Mouse (Mus musculus) stomach, postnatal 0 days (tissue): ENCODE measurements at regions not wholly inside any gene's neighbourhood (a gene's known extent, or its start where the extent isn't known, plus 50 kb on each side); places are given as distances from the start of the nearest gene placed in this dataset.

Experiments used
- ATAC-seq: fragments of 200-750 bp; cut with Nextera tagmentation; 2 replicates; pipeline ENCODE4 v1.8.0; 2017; ENCODE audit not compliant: low FRiP score, low TSS enrichment
- DNase-seq: peaks from one replicate; pipeline ENCODE4 v3.0.0-alpha.2; 2016; ENCODE audit warnings: low spot score
- H3K27ac ChIP-seq: fragments of 300-500 bp; sonication (generic); replicated peaks from 2 replicates; pipeline ENCODE4 v1.5.1; 2014; ENCODE audit warnings: mild to moderate bottlenecking, control low read depth
- H3K27me3 ChIP-seq: fragments of 300-500 bp; sonication (generic); 2 replicates; pipeline ENCODE4 v1.6.1; 2014; ENCODE audit warnings: low read length; ENCODE audit not compliant: control insufficient read depth, insufficient read depth
- H3K36me3 ChIP-seq: fragments of 300-500 bp; sonication (generic); 2 replicates; pipeline ENCODE4 v1.6.1; 2014; ENCODE audit warnings: low read length, mixed read lengths; ENCODE audit not compliant: control insufficient read depth, insufficient read depth
- H3K4me1 ChIP-seq: fragments of 300-500 bp; sonication (generic); replicated peaks from 2 replicates; pipeline ENCODE4 v1.6.1; 2014; ENCODE audit warnings: antibody characterized with exemption; ENCODE audit not compliant: control insufficient read depth, insufficient read depth
- H3K4me2 ChIP-seq: fragments of 300-500 bp; sonication (generic); replicated peaks from 2 replicates; pipeline ENCODE4 v1.6.1; 2014; ENCODE audit warnings: low read depth, mild to moderate bottlenecking, control low read depth, moderate library complexity
- H3K4me3 ChIP-seq: fragments of 300-500 bp; sonication (generic); 2 replicates; pipeline ENCODE4 v1.5.1; 2014; ENCODE audit warnings: low read depth, low read length, control low read depth
- H3K9ac ChIP-seq: fragments of 300-500 bp; sonication (generic); 2 replicates; pipeline ENCODE4 v1.6.1; 2014; ENCODE audit warnings: mild to moderate bottlenecking, low read length, control low read depth, mixed read lengths
- H3K9me3 ChIP-seq: fragments of 300-500 bp; sonication (generic); 2 replicates; pipeline ENCODE4 v1.6.1; 2016; ENCODE audit warnings: low read length; ENCODE audit not compliant: control insufficient read depth
- CTCF ChIP-seq: IDR thresholded peaks from 2 replicates; pipeline ENCODE4 v1.5.1; 2016; ENCODE audit warnings: antibody characterized with exemption, low read depth, mild to moderate bottlenecking, moderate library complexity
- EP300 ChIP-seq: optimal IDR thresholded peaks from 2 replicates; pipeline ENCODE3; 2016; ENCODE audit warnings: antibody characterized with exemption
- WGBS: fragments of 180-500 bp; shearing (Covaris S2); extraction: QIAGEN DNeasy Blood & Tissue Kit; methylation state at CpG from one replicate; pipeline ENCODE4 v1.1.7; 2014; 5-methylcytosine and 5-hydroxymethylcytosine counted together

DNA sequence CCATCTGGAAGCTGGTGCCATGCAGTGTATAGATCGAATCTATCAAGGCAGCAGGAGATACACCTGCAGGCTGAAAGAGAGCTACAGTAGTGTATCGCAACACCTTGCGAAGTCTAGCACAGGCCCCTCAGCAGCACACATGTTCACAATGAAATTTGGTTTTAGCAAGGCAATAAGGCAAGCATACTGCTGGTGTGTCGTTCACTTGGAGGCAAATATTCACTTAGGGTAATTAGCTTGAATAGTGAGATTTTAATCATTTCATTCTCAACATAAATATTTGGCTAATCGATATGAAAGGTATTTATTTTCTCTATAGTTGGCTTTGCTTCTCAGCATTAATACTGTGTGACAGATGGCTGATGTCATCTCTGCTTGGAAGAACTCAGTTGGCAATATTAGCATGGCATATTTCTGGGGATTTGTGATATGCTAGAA lies 559.9 kb downstream of the Etv1 start:
- Histone ChIP-seq H3K9ac (no peak overlapping the region), H3K9me3 (no peaks in the 10 kb centered on the region), H3K4me3 (no peak overlapping the region), H3K27ac (no peak overlapping the region), H3K27me3 (no peaks in the 10 kb centered on the region), H3K4me1 (no peaks in the 10 kb centered on the region), H3K36me3 (no peaks in the 10 kb centered on the region), H3K4me2 (no peak overlapping the region)
- no peak for ATAC-seq
- 58% methylated on average over 5 of the region's 5 CpGs for WGBS
- TF ChIP-seq EP300 (no peak), CTCF (no peak)
- DNase-seq, result no peak

- H3K4me2 ChIP-seq, result no peak overlapping the region
These were observed 562.6 kb downstream of the Etv1 start for GRCm38 (mm10) chr12:39341751-39342271.

GRCm38 (mm10) chr12:39342327-39342726 lies 563.1 kb downstream of the Etv1 start:
- 88% methylated on average over 9 of the region's 9 CpGs for WGBS
- Histone ChIP-seq H3K4me1 (no peaks in the 10 kb centered on the region), H3K36me3 (no peaks in the 10 kb centered on the region), H3K4me3 (no peak overlapping the region), H3K9me3 (no peaks in the 10 kb centered on the region), H3K4me2 (no peak overlapping the region), H3K27ac (no peak overlapping the region), H3K27me3 (no peaks in the 10 kb centered on the region), H3K9ac (no peak overlapping the region)
- TF ChIP-seq EP300, result no peak
- no peak for TF ChIP-seq CTCF
- ATAC-seq (no peak), DNase-seq (no peak)

More at GRCm38 (mm10) chr12:39341751-39342271, 562.6 kb downstream of the Etv1 start:
- TF ChIP-seq CTCF (no peak), EP300 (no peak)
- Histone ChIP-seq H3K27me3 (no peaks in the 10 kb centered on the region), H3K27ac (no peak overlapping the region), H3K36me3 (no peaks in the 10 kb centered on the region), H3K9me3 (no peaks in the 10 kb centered on the region), H3K4me3 (no peak overlapping the region), H3K9ac (no peak overlapping the region), H3K4me1 (no peaks in the 10 kb centered on the region)
- no peak for ATAC-seq
- no peak for DNase-seq
- WGBS, result 88% methylated on average over 5 of the region's 5 CpGs

DNA sequence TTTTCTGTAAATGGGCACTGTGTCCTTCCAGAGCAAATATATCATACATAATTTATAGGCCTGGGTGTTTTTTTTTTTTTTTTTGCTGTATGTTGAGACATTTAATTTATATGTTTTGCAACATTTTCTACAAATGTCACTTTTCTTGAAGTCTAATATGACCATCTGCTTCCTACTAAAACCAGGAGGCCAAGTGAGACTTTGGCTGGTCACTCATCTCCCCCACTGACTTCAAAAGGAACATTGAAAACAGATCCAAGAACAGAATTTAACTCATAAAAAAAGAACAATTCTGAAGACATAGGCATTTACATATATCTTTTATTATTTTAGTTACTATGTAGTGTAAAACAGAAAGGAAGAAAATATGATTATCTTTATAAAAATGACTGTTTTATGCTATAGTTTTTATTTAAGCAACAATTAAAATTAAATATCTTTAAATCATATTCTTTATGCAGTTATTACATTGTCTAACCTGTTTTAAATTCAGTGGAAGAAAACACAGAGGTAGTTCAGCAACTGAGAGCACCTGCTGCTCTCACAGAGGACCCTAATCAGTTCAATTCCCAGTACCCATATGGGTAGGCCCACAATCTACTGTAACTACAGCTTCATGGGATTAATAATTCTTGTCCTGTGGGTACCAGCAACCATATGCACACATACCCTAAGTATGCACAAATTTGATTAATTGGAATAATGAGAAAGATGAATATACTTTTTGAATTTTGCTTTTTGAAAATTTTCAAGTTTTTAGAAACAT lies 592.5 kb downstream of the Etv1 start:
- Histone ChIP-seq H3K9me3 (no peaks in the 10 kb centered on the region), H3K36me3 (no peaks in the 10 kb centered on the region), H3K4me2 (no peak overlapping the region), H3K4me1 (no peaks in the 10 kb centered on the region), H3K4me3 (no peak overlapping the region), H3K27ac (no peak overlapping the region), H3K9ac (no peak overlapping the region), H3K27me3 (no peaks in the 10 kb centered on the region)
- TF ChIP-seq CTCF, result no peak
- TF ChIP-seq EP300, result no peak
- DNase-seq (no peak), ATAC-seq (no peak)

- no peaks in the 10 kb centered on the region for H3K27me3 ChIP-seq
- no peak overlapping the region for H3K4me2 ChIP-seq
- ATAC-seq (no peak), DNase-seq (no peak)
- H3K4me3 ChIP-seq, result no peak overlapping the region
- TF ChIP-seq EP300 (no peak), CTCF (no peak)
- no peak overlapping the region for H3K9ac ChIP-seq
- H3K36me3 ChIP-seq, result no peaks in the 10 kb centered on the region
- H3K9me3 ChIP-seq, result no peaks in the 10 kb centered on the region
- H3K4me1 ChIP-seq, result no peaks in the 10 kb centered on the region
- H3K27ac ChIP-seq, result no peak overlapping the region
- 86% methylated on average over 1 of the region's 1 CpGs for WGBS
These were observed 594.5 kb downstream of the Etv1 start for GRCm38 (mm10) chr12:39373721-39374120.
